Mouse (Mus musculus) liver, embryonic 14.5 days (tissue): ENCODE results near the gene Trim62. TPM values are rescaled to one million over a fixed set of nuclear protein-coding genes. Genes with fewer than 3 reads are reported as not detected.

ENCODE experiments used
- ATAC-seq: fragments of 200-750 bp; cut with Nextera tagmentation; 2 replicates; pipeline ENCODE4 v1.8.0; 2017; ENCODE audit warnings: moderate number of reproducible peaks, mild to moderate bottlenecking, moderate library complexity; ENCODE audit not compliant: insufficient read depth
- DNase-seq, 3 experiments: peaks; one replicate each; pipeline ENCODE4 v3.0.0-alpha.2; 2012 to 2013; ENCODE audit warnings: low read depth in 3 of 3, low spot score in 3 of 3
- H3K27ac ChIP-seq: fragments of 300-500 bp; sonication (generic); 2 replicates; pipeline ENCODE4 v1.5.1; 2014; ENCODE audit warnings: moderate library complexity, mild to moderate bottlenecking, control low read depth, inconsistent platforms
- H3K27me3 ChIP-seq: fragments of 300-500 bp; sonication (generic); 2 replicates; pipeline ENCODE4 v1.6.1; 2014; ENCODE audit warnings: mild to moderate bottlenecking, low read length, moderate library complexity; ENCODE audit not compliant: control insufficient read depth, insufficient read depth
- H3K36me3 ChIP-seq: fragments of 300-500 bp; sonication (generic); replicated peaks from 2 replicates; pipeline ENCODE4 v1.6.1; 2014; ENCODE audit warnings: low read depth; ENCODE audit not compliant: control insufficient read depth, insufficient read depth
- H3K4me1 ChIP-seq, 2 experiments: fragments of 200-500 bp in 1 of 2; fragments of 300-500 bp in 1 of 2; sonication (generic) in 1 of 2; replicated peaks; 2 replicates each; pipeline ENCODE4 v1.6.1; 2012 to 2014; ENCODE audit warnings: antibody characterized with exemption in 1 of 2, inconsistent platforms in 1 of 2, low read length in 1 of 2; ENCODE audit not compliant: control insufficient read depth in 2 of 2, insufficient read depth in 2 of 2
- H3K4me2 ChIP-seq: fragments of 300-500 bp; sonication (generic); 2 replicates; pipeline ENCODE4 v1.6.1; 2014; ENCODE audit warnings: low read depth, mild to moderate bottlenecking, control low read depth, moderate library complexity
- H3K4me3 ChIP-seq, 2 experiments: fragments of 200-500 bp in 1 of 2; fragments of 300-500 bp in 1 of 2; sonication (generic) in 1 of 2; 2 replicates each; pipeline ENCODE4 v1.5.1; 2012 to 2014; ENCODE audit warnings: low read depth in 2 of 2, low read length in 2 of 2, mild to moderate bottlenecking in 2 of 2, control low read depth in 1 of 2, inconsistent platforms in 1 of 2, moderate library complexity in 1 of 2; ENCODE audit not compliant: insufficient read depth in 1 of 2
- H3K9ac ChIP-seq: fragments of 300-500 bp; sonication (generic); replicated peaks from 2 replicates; pipeline ENCODE4 v1.6.1; 2014; ENCODE audit warnings: mild to moderate bottlenecking, control low read depth, moderate library complexity
- H3K9me3 ChIP-seq: fragments of 300-500 bp; sonication (generic); 2 replicates; pipeline ENCODE4 v1.6.1; 2016; ENCODE audit warnings: low read length, mixed read lengths; ENCODE audit not compliant: control insufficient read depth
- CTCF ChIP-seq: IDR thresholded peaks from 2 replicates; pipeline ENCODE4 v1.5.1; 2016; ENCODE audit warnings: antibody characterized with exemption, low read depth, control low read depth
- EP300 ChIP-seq: IDR thresholded peaks from 2 replicates; pipeline ENCODE4 v1.6.1; 2016; ENCODE audit warnings: antibody characterized with exemption, low read depth
- WGBS: fragments of 180-500 bp; shearing (Covaris S2); extraction: QIAGEN DNeasy Blood & Tissue Kit; methylation state at CpG from one replicate; pipeline ENCODE4 v1.1.7; 2014; ENCODE audit not compliant: insufficient replicate concordance; 5-methylcytosine and 5-hydroxymethylcytosine counted together
- polyA plus RNA-seq, 2 experiments: library from polyadenylated mRNA; depleted of rRNA in 1 of 2; stranded (reverse) in 1 of 2; unstranded in 1 of 2; fragments of >200 nt; fragmentation: Nextera tagmentation in 1 of 2; extraction: Ambion mirVana in 1 of 2; gene quantifications; 2 replicates each; pipeline versions ENCODE4 v1.2.1 to v1.2.3; 2012 to 2014

Gene Trim62
- polyA plus RNA-seq, 2 experiments: 0.25 to 0.30 TPM

DNA sequence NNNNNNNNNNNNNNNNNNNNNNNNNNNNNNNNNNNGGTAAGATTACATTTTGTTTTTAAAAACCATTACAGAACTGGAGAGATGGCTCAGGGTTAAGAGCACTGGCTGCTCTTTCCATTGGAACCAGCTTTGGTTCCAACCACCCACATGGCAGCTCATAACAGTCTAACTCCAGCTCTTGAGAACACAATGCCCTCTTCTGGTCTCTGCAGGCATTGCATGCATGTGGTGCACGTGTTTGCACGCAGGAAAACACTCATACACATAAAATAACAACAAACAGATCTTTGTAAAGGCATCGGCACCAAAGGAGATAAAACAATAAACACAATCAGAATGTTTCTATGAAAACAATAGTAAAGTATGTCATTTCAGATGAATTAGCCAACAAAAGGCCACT lies 59.0 kb downstream of the Trim62 start:
- H3K27ac ChIP-seq: no peak overlapping the region
- TF ChIP-seq CTCF (peak; percentile 64), EP300 (no peak)
- H3K9me3 ChIP-seq: no peaks in the 10 kb centered on the region
- H3K36me3 ChIP-seq: no peaks in the 10 kb centered on the region
- no peaks in the 10 kb centered on the region for H3K27me3 ChIP-seq
- H3K4me1 ChIP-seq: peaks cover 1 to 2% of the 10 kb centered on the region in 2 experiments; a peak in 2 of 4 replicates
- DNase-seq: no peak
- H3K4me2 ChIP-seq: no peak overlapping the region
- H3K4me3 ChIP-seq: no peak overlapping the region
- H3K9ac ChIP-seq: no peak overlapping the region
- 41% methylated on average over 3 of the region's 3 CpGs for WGBS
- no peak for ATAC-seq

DNA sequence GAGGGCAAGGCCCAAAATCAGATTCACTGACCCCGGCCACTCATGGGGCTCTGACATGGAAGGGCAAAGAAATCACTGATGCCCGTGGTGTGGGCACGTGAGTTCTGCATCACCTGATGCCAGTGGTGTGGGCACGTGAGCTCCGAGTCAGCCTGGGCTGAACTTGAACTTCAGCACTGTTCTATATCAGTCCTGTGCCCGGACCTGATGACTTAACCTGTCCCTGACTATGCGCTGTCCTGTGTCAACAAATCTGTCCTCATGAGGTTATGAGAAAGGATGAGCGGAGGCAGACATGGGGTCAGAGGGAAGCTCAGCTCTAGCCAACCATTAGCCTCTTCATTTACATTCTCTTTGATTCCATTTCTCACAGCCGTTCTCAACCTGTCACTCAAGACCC lies 63.4 kb downstream of the Trim62 start:
- Histone ChIP-seq H3K4me3 (no peak overlapping the region), H3K4me2 (no peak overlapping the region), H3K27ac (no peak overlapping the region), H3K4me1 (peaks cover 6 to 9% of the 10 kb centered on the region in 2 experiments; a peak in 3 of 4 replicates), H3K9me3 (no peaks in the 10 kb centered on the region), H3K36me3 (no peaks in the 10 kb centered on the region), H3K9ac (no peak overlapping the region), H3K27me3 (peaks cover 4% of the 10 kb centered on the region; the same call in 1 of the 2 replicates)
- WGBS: 63% methylated on average over 9 of the region's 9 CpGs
- ATAC-seq (no peak), DNase-seq (no peak)
- no peak for TF ChIP-seq CTCF
- TF ChIP-seq EP300: no peak

DNA sequence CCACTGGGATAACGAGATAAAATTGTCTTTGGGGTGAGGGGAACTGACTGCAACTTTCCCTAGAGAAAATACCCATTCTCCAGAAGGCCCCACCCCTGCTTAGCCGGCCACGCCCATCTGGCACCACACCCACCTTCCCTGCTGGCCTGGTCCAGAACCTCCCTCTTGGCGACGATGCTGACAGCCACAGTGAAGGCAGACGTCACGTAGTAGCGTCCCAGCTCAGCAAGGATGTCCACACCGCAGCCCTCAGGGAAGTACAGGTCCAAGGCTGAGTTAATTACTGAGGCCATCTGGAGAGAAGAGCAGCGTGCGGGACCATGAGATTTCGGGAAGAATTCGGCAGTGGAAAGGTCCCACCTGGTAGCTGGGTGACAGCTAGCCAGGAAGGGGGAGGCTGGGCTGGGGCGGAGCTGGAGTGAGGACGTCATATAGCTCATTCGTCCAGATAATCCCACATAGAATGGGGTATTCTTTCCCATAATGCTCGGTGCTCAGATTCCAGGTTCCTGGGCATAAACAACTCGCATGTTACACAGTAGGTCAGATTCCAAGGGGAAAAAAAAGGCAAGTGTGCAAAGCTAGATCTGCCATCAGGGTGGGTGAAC lies 64.0 kb downstream of the Trim62 start:
- H3K27ac ChIP-seq: no peak overlapping the region
- no peaks in the 10 kb centered on the region for H3K9me3 ChIP-seq
- TF ChIP-seq EP300 (no peak), CTCF (no peak)
- H3K4me3 ChIP-seq: no peak overlapping the region
- H3K9ac ChIP-seq: no peak overlapping the region
- peaks cover 6 to 9% of the 10 kb centered on the region in 2 experiments; a peak in 3 of 4 replicates for H3K4me1 ChIP-seq
- peak; percentile 43; the same call in 1 of the 2 replicates for ATAC-seq
- H3K27me3 ChIP-seq: peaks cover 4% of the 10 kb centered on the region; the same call in 1 of the 2 replicates
- peak overlapping the region; percentile 15; the same call in 1 of the 2 replicates for H3K4me2 ChIP-seq
- no peak for DNase-seq
- 15% methylated on average over 18 of the region's 18 CpGs for WGBS
- H3K36me3 ChIP-seq: no peaks in the 10 kb centered on the region

DNA sequence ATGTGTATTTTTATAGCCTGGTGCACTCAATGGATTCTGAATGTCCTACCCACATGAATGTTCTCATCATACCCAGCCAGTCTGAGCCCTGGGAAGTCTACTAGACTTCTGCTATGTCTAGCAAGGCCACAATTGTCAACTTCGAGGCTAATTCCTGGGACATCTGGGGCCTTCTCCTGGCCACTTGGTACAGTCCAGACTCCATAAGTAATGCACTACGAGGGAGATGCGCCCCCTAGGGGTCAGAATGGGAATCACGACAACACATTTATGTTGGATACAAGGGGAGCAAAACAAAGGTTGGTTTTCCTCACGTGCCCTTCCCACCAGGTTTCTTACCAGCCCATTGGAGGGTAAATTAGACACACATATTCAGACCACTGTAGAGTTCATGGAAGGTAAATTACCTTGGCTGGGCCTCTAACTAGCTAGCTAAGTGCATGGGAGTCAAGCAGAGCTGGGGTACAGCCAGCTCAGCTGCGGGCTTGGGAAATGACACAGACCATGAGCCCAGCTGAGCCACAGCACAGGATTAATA lies 64.8 kb downstream of the Trim62 start:
- 17% methylated on average over 6 of the region's 6 CpGs for WGBS
- ATAC-seq (no peak), DNase-seq (peak in 1 of 3 experiments; percentile 35)
- Histone ChIP-seq H3K27ac (no peak overlapping the region), H3K4me3 (no peak overlapping the region), H3K4me2 (no peak overlapping the region), H3K36me3 (no peaks in the 10 kb centered on the region), H3K27me3 (peaks cover 4% of the 10 kb centered on the region; the same call in 1 of the 2 replicates), H3K4me1 (peaks cover 6 to 9% of the 10 kb centered on the region in 2 experiments; a peak in 3 of 4 replicates), H3K9me3 (no peaks in the 10 kb centered on the region), H3K9ac (no peak overlapping the region)
- TF ChIP-seq EP300 (no peak), CTCF (peak; percentile 83)

DNA sequence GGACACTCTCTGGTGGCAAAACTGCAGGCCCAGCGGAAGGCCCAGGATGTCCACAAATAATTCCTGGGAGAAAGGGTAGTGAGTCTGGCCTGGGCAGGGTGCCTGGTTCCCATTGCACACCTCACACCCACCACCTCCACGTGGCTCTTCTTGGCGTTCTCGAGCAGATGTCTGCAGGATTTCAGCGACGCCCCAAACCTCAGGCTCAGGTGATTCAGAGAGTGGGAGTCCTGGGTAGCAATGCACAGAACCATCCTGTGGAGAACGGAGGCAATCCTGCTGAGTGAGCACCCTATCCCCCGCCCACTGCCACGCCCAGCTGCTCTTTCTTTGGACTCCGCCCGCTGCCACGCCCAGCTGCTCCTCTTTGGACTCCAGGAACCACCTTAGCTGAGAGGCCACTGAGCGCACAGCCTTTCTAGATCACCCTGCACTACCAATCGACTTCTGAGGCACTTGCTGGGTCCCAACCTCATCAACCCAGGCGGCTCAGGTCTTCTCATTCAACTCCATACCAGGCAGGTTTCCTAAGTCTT lies 66.2 kb downstream of the Trim62 start:
- peaks cover 4% of the 10 kb centered on the region; the same call in 1 of the 2 replicates for H3K27me3 ChIP-seq
- H3K4me3 ChIP-seq: no peak overlapping the region
- H3K36me3 ChIP-seq: no peaks in the 10 kb centered on the region
- ATAC-seq: no peak
- no peak overlapping the region for H3K27ac ChIP-seq
- TF ChIP-seq EP300: no peak
- TF ChIP-seq CTCF: no peak
- no peak overlapping the region for H3K4me2 ChIP-seq
- peak in 1 of 3 experiments; percentile 34 for DNase-seq
- 20% methylated on average over 15 of the region's 15 CpGs for WGBS
- H3K9me3 ChIP-seq: no peaks in the 10 kb centered on the region
- no peak overlapping the region for H3K9ac ChIP-seq
- peaks cover 6 to 9% of the 10 kb centered on the region in 2 experiments; a peak in 3 of 4 replicates for H3K4me1 ChIP-seq
